Mouse (Mus musculus): Measurements from ENCODE around the gene Spata48. TPM values are rescaled to one million over a fixed set of nuclear protein-coding genes. Genes with fewer than 3 reads are reported as not detected.
A peak's percentile ranks its signal among the peaks of the same experiment; 100 is the strongest.

Gene Spata48
- total and polyA plus RNA-seq, 3 experiments: 0.15 to 1.1 TPM; not detected in 1

- TF ChIP-seq BHLHE40 (IDR thresholded peaks at IDR 0.05; ENCODE audit: borderline replicate concordance, low read depth, low read length) (peak; percentile 72; the same call in 1 of the 2 replicates), SIN3A (IDR thresholded peaks at IDR 0.05; ENCODE audit: low read length) (peak; percentile 94), ELF1 (IDR thresholded peaks at IDR 0.05; ENCODE audit: low read depth, low read length) (no peak; the same call in 1 of the 2 replicates), CHD1 (IDR thresholded peaks at IDR 0.05; ENCODE audit: low read depth, low read length) (no peak), USF1 (IDR thresholded peaks at IDR 0.05; ENCODE audit: low read depth, low read length) (no peak), HCFC1 (IDR thresholded peaks at IDR 0.05; ENCODE audit: low read depth, low read length) (peak; percentile 55; the same call in 1 of the 2 replicates), GATA1 (IDR thresholded peaks at IDR 0.05; ENCODE audit: low read depth, low read length) (peak; percentile 97), RCOR1 (IDR thresholded peaks at IDR 0.05; ENCODE audit: low read depth, low read length) (peak; percentile 94), TCF12 (IDR thresholded peaks at IDR 0.05; ENCODE audit: low read depth, low read length) (peak; percentile 94), USF2 (IDR thresholded peaks at IDR 0.05; ENCODE audit: borderline replicate concordance in 1 of 2, insufficient read depth in 1 of 2, low read depth in 1 of 2, low read length in 2 of 2) (no peak), MYB (IDR thresholded peaks at IDR 0.05; ENCODE audit: low read depth, low read length) (peak; percentile 87), RAD21 (IDR thresholded peaks at IDR 0.05; ENCODE audit: low read depth, low read length) (peak; percentile 36)
These were observed 102.6 kb downstream of the Spata48 start (continued) for GRCm38 (mm10) chr11:11564266-11565044.

Other genes with a start within 250 kb of the Spata48 start
- 0.39 and 0.42 TPM in 2 replicates for gene Zpbp, start 314 bp downstream of the Spata48 start, total RNA-seq (2012; rRNA removed)
- gene Zpbp, start 314 bp downstream of the Spata48 start, polyA plus RNA-seq (2012; ENCODE audit: insufficient read depth in 1 of 2, insufficient read length in 2 of 2, low read depth in 1 of 2, low replicate concordance in 2 of 2, missing spikeins in 1 of 2): under 1 TPM in 1 of 2 experiments, not detected in 1; 0.47 TPM
- gene 4930512M02Rik, start 165.7 kb downstream of the Spata48 start, total RNA-seq (2012; rRNA removed): not detected in 2 replicates
- not detected for gene 4930512M02Rik, start 165.7 kb downstream of the Spata48 start, polyA plus RNA-seq (2012; ENCODE audit: insufficient read depth in 1 of 2, insufficient read length in 2 of 2, low read depth in 1 of 2, low replicate concordance in 2 of 2, missing spikeins in 1 of 2)
- gene Ikzf1, start 222.9 kb downstream of the Spata48 start, total RNA-seq (2012; rRNA removed): 90.6 and 97.3 TPM in 2 replicates
- 100 to 1,000 TPM in 1 of 2 experiments, 10 to 100 TPM in 1; 28.0 to 128 TPM for gene Ikzf1, start 222.9 kb downstream of the Spata48 start, polyA plus RNA-seq (2012; ENCODE audit: insufficient read depth in 1 of 2, insufficient read length in 2 of 2, low read depth in 1 of 2, low replicate concordance in 2 of 2, missing spikeins in 1 of 2)